Mouse (Mus musculus) neural tube, embryonic 14.5 days (tissue): Measurements from ENCODE around the gene Iffo1. TPM values are rescaled to one million over a fixed set of nuclear protein-coding genes. Genes with fewer than 3 reads are reported as not detected.
"Not testable (repeated sequence)": the region's sequence is repeated elsewhere in the genome, so short reads cannot be mapped to it uniquely, and the experiment has no call there.

ENCODE experiments used
- ATAC-seq: fragments of 200-750 bp; cut with Nextera tagmentation; 2 replicates; pipeline ENCODE4 v1.8.0; 2017; ENCODE audit warnings: low read depth, mild to moderate bottlenecking, moderate TSS enrichment, moderate library complexity
- H3K27ac ChIP-seq: fragments of 300-500 bp; sonication (generic); 2 replicates; pipeline ENCODE4 v1.5.1; 2014; ENCODE audit warnings: low read depth, mild to moderate bottlenecking, control low read depth, low read length, moderate library complexity, mixed read lengths
- H3K27me3 ChIP-seq: fragments of 300-500 bp; sonication (generic); 2 replicates; pipeline ENCODE4 v1.6.1; 2014; ENCODE audit warnings: low read length; ENCODE audit not compliant: control insufficient read depth, insufficient read depth
- H3K36me3 ChIP-seq: fragments of 300-500 bp; sonication (generic); 2 replicates; pipeline ENCODE4 v1.6.1; 2014; ENCODE audit warnings: low read length, mixed read lengths; ENCODE audit not compliant: control insufficient read depth, insufficient read depth
- H3K4me1 ChIP-seq: fragments of 300-500 bp; sonication (generic); 2 replicates; pipeline ENCODE4 v1.6.1; 2014; ENCODE audit warnings: low read length; ENCODE audit not compliant: control insufficient read depth, insufficient read depth
- H3K4me2 ChIP-seq: fragments of 300-500 bp; sonication (generic); 2 replicates; pipeline ENCODE4 v1.6.1; 2014; ENCODE audit warnings: mild to moderate bottlenecking, low read depth, low read length, control low read depth
- H3K4me3 ChIP-seq: fragments of 300-500 bp; sonication (generic); 2 replicates; pipeline ENCODE4 v1.5.1; 2014; ENCODE audit warnings: low read depth, low read length, control low read depth, mixed read lengths
- H3K9ac ChIP-seq: fragments of 300-500 bp; sonication (generic); replicated peaks from 2 replicates; pipeline ENCODE4 v1.6.1; 2014; ENCODE audit warnings: low read depth, mild to moderate bottlenecking, control low read depth, low read length, mixed read lengths
- H3K9me3 ChIP-seq: fragments of 300-500 bp; sonication (generic); 2 replicates; pipeline ENCODE4 v1.6.1; 2016; ENCODE audit warnings: low read length; ENCODE audit not compliant: control insufficient read depth
- WGBS: fragments of 180-500 bp; shearing (Covaris S2); extraction: QIAGEN DNeasy Blood & Tissue Kit; methylation state at CpG from one replicate; pipeline ENCODE4 v1.1.7; 2014; 5-methylcytosine and 5-hydroxymethylcytosine counted together
- polyA plus RNA-seq: library from polyadenylated mRNA; unstranded; fragments of >200 nt; fragmentation: Nextera tagmentation; extraction: Ambion mirVana; gene quantifications from 2 replicates; pipeline ENCODE4 v1.2.1, GENCODE M21; 2014

The Iffo1 gene
- polyA plus RNA-seq, 1 experiment from 2014 or later: 18.3 TPM

DNA sequence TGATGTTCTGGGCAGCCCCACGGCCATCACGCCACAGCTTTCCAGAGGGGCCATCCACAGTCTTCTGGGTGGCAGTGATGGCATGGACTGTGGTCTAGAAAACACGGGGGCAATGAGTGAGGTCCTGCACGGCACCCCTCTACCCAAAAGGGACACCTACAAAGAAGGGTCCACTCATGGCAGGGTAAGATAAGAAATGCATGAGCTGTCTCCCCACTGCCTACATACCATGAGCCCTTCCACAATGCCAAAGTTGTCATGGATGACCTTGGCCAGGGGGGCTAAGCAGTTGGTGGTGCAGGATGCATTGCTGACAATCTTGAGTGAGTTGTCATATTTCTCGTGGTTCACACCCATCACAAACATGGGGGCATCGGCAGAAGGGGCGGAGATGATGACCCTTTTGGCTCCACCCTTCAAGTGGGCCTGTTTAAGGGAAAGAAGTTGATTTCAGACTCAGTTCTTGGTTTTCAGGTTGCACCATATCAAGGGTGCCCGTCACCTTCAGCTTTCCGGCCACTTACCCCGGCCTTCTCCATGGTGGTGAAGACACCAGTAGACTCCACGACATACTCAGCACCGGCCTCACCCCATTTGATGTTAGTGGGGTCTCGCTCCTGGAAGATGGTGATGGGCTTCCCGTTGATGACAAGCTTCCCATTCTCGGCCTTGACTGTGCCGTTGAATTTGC, 17.7 kb downstream of the Iffo1 start:
- Histone ChIP-seq H3K4me1 (peaks cover 29% of the 10 kb centered on the region), H3K36me3 (peaks cover 34% of the 10 kb centered on the region)
- H3K9ac ChIP-seq, ATAC-seq, H3K9me3 ChIP-seq, H3K27me3 ChIP-seq, H3K4me3 ChIP-seq, H3K27ac ChIP-seq, H3K4me2 ChIP-seq: not testable (repeated sequence)
- WGBS: 75% methylated on average over 9 of the region's 16 CpGs

DNA sequence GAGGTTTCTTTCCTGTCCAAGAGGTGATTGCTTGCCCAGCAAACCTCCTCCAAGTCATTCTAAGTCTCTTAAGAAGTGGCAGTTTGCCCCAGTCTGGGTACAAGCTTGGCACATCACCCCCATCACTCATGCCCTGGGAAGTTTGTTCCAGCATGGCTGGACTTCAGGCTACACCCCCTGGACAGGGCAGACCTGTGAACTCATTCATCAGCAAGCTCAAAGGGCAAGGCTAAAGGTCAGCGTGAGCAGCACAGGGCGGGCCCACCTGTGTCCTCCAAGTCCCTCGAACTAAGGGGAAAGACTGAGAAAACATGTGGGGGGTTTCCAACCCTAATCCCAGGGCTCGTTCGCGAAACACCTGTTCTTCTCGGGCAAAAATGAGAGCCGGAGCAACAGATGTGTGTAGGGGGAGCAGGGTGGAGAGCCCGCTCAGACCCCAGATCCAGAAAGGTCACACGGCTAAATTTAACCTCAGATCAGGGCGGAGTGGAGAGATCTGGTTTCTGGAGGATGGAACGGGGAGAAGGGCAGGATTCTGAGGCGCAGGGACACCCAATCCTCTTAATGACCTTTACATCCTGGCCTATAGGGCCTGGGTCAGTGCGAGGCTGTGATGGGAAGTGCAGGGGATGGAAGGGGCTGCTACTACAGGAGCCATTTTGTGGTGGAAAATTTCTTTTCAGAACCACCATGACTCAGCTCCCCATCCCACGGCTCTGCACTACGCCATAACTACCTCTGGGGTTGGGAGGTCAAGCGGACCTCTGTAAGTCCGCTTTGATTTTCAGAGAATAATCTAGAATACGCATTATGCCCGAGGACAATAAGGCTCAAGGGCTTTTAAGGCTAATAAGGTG, 19.0 kb downstream of the Iffo1 start:
- Histone ChIP-seq H3K9ac (peak overlapping the region; percentile 88), H3K9me3 (no peaks in the 10 kb centered on the region), H3K4me1 (peaks cover 29% of the 10 kb centered on the region), H3K36me3 (peaks cover 40% of the 10 kb centered on the region), H3K27ac (peak overlapping the region; percentile 93), H3K4me3 (peak overlapping the region; percentile 97), H3K27me3 (no peaks in the 10 kb centered on the region), H3K4me2 (peak overlapping the region; percentile 91)
- ATAC-seq: no peak
- 5% methylated on average over 20 of the region's 20 CpGs for WGBS

DNA sequence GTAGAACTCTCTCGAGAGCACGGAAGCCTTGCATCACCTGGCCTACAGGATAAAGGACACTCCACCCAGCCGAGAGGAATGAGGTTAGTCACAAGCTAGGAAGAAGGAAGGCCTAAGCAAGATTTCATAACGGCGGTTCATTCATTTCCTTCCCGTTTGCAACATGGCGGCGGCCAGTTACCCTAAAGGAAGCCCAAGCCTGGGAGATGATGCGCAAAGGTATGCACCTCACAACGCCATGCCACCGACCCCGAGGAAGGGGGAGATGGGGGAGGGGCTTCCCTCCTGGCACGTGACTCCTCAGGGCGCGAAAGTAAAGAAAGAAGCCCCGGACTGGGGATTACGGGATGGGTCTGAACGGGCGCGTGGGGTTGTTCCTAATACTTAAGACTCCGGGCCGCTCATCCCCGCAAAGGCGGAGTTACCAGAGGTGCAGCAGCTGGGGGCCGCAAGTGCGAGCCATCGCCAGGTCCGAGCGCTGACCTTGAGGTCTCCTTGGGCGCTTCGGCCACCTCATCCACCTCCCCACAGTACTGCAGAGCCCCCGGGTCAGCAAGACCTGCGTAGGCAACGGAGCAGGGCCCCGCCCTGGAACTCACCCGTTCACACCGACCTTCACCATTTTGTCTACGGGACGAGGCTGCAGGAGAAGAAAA, 19.8 kb downstream of the Iffo1 start:
- H3K27ac ChIP-seq: peak overlapping the region; percentile 93
- no peaks in the 10 kb centered on the region for H3K9me3 ChIP-seq
- under 1% methylated on average over 38 of the region's 39 CpGs for WGBS
- H3K4me2 ChIP-seq: peak overlapping the region; percentile 91
- peaks cover 40% of the 10 kb centered on the region for H3K36me3 ChIP-seq
- H3K9ac ChIP-seq: peak overlapping the region; percentile 88
- H3K4me1 ChIP-seq: peaks cover 29% of the 10 kb centered on the region
- peak overlapping the region; percentile 97 for H3K4me3 ChIP-seq
- no peaks in the 10 kb centered on the region for H3K27me3 ChIP-seq
- peak; percentile 41 for ATAC-seq

DNA sequence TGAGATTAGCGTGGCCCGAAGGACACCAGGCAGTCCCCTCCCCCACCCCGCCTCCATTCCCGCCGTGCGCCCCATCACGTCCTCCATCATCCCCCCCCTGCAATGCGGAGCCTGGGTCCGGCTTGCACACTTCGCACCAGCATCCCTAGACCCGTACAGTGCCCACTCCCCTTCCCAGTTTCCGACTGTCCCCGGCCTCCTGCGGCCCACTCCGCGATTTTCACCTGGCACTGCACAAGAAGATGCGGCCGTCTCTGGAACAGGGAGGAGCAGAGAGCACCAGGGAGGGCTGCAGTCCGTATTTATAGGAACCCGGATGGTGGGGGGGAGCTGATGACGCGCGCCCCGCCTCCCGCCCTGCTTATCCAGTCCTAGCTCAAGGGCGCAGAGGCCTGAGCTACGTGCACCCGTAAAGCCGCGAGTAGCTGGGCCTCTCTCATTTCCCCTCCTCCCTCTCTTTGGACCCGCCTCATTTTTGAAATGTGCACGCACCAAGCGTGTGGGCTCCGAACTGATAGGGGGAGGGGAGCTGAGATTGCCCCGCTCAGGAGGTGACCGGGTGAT, 20.4 kb downstream of the Iffo1 start:
- H3K9me3 ChIP-seq: no peaks in the 10 kb centered on the region
- peaks cover 29% of the 10 kb centered on the region for H3K4me1 ChIP-seq
- peak overlapping the region; percentile 88 for H3K9ac ChIP-seq
- H3K4me3 ChIP-seq: peak overlapping the region; percentile 97
- under 1% methylated on average over 36 of the region's 36 CpGs for WGBS
- peak; percentile 93 for ATAC-seq
- H3K4me2 ChIP-seq: peak overlapping the region; percentile 91
- peak overlapping the region; percentile 93 for H3K27ac ChIP-seq
- no peaks in the 10 kb centered on the region for H3K27me3 ChIP-seq
- H3K36me3 ChIP-seq: peaks cover 41% of the 10 kb centered on the region

DNA sequence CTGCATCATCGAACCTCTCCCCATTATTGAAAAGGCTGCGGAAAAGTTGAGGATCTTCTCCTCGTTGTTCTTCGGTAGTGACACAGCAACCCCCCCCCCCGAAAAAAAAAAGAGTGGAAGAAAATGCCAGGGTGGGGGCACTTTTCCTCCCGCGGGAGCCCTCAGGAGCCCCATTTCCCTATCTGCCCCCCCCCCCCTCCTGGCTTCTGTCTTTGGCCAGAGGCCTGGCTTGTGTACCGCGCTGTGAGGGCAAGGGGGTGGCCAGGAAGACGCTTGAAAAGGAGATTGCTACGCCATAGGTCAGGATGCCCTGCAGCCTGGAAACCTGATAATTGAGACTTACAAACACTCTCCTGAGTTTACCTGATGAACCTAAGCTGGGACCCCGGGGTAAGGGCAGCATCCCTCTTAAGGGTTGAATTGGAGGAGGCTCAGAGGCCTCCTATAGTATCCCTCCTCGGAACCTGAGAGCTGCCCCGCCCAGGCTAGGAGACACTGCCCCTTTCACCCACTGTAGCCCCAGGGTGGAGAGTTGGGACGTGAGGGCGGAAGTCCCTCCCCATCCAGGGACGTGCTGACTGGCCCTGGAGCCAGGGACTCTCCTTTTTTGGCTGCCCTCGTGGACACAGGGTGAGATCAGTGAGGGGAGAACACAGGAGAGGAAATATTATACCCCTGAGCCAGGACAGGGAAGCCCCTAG, 21.2 kb downstream of the Iffo1 start, which contains the start of gene Gapdh:
Gapdh (minus strand) TSS at position 417 of the 701 bp plus-strand sequence.
- 1% methylated on average over 18 of the region's 18 CpGs for WGBS
- Histone ChIP-seq H3K36me3 (peaks cover 43% of the 10 kb centered on the region), H3K4me3 (peak within 1 kb of the TSS; percentile 97), H3K9ac (peak within 1 kb of the TSS; percentile 88), H3K9me3 (no peaks in the 10 kb centered on the region), H3K4me2 (peak within 1 kb of the TSS; percentile 91), H3K4me1 (peaks cover 29% of the 10 kb centered on the region), H3K27me3 (no peaks in the 10 kb centered on the region), H3K27ac (peak within 1 kb of the TSS; percentile 93)
- peak; percentile 9; the same call in 1 of the 2 replicates for ATAC-seq

DNA sequence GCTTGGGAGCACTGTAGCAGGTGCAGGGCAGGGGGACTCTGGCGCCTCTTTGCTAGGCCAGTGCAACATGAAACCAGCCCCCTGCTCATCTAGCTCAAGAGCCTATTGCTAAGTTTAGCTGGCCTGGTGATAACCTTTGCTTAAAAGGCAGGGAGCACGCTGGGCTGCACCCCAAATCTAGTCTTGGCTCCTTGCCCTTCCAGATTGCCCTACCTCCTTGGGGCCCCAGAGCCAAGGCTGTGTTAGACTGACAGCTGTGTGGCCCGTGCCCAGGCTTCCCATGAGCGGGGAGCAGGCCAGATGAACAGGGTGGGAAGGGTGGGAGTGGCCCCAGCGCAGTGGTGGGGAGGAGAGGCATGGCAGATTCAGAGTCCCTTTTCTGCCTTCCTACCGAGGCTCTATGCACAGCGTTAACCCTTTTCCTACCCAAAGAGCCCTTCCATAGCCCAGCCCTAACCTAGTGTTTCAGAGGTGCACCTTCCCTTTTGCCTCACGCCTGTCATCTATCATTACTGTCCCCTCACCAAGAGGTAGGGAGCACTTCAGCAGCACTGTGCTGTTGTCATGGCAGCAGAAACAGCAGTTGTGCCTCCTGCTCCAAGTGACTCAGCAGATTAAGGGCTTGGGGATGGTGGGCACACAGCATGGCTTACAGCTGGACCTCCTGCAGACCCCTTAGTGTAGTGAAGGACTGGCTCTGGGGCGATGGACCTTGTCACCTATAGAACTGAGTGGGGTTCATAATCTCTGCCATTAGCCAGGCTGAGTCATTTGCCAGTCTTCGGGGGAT, 22.0 kb downstream of the Iffo1 start:
- Histone ChIP-seq H3K4me3 (peak overlapping the region; percentile 13; the same call in 1 of the 2 replicates), H3K4me1 (peaks cover 25% of the 10 kb centered on the region), H3K27ac (peak overlapping the region; percentile 93; the same call in 1 of the 2 replicates), H3K36me3 (peaks cover 46% of the 10 kb centered on the region), H3K4me2 (peak overlapping the region; percentile 91), H3K9ac (peak overlapping the region; percentile 88; the same call in 1 of the 2 replicates), H3K9me3 (no peaks in the 10 kb centered on the region), H3K27me3 (no peaks in the 10 kb centered on the region)
- ATAC-seq: no peak
- WGBS: 22% methylated on average over 10 of the region's 10 CpGs

DNA sequence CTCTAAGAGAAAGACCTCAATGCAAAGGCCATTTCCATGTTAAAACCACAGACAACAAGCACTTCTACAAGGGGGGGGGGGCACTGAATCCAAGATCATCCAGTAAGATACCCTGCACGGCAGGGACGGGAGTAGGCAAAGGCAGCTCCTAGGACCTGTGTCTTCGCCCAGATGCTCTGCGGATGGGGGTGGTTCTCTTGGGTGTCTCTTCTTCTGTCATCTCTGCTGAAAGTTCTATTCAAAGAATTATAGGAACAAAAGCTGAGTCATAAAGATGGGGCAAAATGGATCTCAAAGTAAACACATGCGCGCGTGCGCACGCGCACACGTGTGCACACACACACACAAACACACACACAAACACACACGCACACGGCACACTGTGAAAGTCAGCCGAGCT, 23.0 kb downstream of the Iffo1 start:
- H3K9me3 ChIP-seq: no peaks in the 10 kb centered on the region
- no peak for ATAC-seq
- H3K4me3 ChIP-seq: no peak overlapping the region
- H3K4me2 ChIP-seq: no peak overlapping the region
- WGBS: 95% methylated on average over 14 of the region's 14 CpGs
- H3K9ac ChIP-seq: no peak overlapping the region
- H3K4me1 ChIP-seq: peaks cover 25% of the 10 kb centered on the region
- H3K27ac ChIP-seq: no peak overlapping the region
- H3K27me3 ChIP-seq: no peaks in the 10 kb centered on the region
- peaks cover 56% of the 10 kb centered on the region for H3K36me3 ChIP-seq

DNA sequence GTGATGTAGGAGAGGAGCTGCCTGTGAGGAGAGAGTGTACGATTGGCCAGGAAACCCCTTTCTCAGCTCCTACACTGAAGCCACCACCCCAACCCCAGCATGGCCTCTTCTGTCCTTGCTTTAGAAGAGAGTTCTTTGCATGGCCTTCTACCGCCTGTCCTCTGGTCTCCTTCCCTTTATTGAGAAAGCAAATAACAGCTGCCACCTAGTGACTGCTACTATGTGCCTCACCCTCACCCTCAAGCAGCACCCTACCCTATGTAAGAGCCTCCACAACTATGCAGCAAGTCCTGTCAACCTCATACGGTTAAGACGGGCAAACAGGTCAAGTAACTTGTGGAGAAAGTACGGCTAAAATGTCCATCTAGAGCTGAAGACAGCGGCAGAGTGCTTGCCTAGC, 25.2 kb downstream of the Iffo1 start:
- Histone ChIP-seq H3K36me3 (peaks cover 66% of the 10 kb centered on the region), H3K4me1 (peaks cover 14% of the 10 kb centered on the region), H3K27me3 (no peaks in the 10 kb centered on the region), H3K4me2 (no peak overlapping the region), H3K9me3 (no peaks in the 10 kb centered on the region), H3K27ac (no peak overlapping the region), H3K4me3 (no peak overlapping the region), H3K9ac (no peak overlapping the region)
- 88% methylated on average over 6 of the region's 6 CpGs for WGBS
- ATAC-seq: no peak
